Mouse (Mus musculus) myocyte (in vitro differentiated cells): ENCODE results near the gene Olfr806. TPM values are rescaled to one million over a fixed set of nuclear protein-coding genes. Genes with fewer than 3 reads are reported as not detected.

Experiments used
- H3K27me3 ChIP-seq: one replicate; pipeline ENCODE4 v1.6.1; 2011; ENCODE audit not compliant: control insufficient read depth, insufficient read depth, insufficient read length
- H3K36me3 ChIP-seq: one replicate; pipeline ENCODE4 v1.6.1; 2011; ENCODE audit not compliant: control insufficient read depth, insufficient read depth
- H3K4me2 ChIP-seq: one replicate; pipeline ENCODE4 v1.6.1; 2011; ENCODE audit warnings: low read depth, control low read depth
- H3K4me3 ChIP-seq: one replicate; pipeline ENCODE4 v1.5.1; 2011; ENCODE audit warnings: mild to moderate bottlenecking, control low read depth, moderate library complexity
- H3K79me2 ChIP-seq: one replicate; pipeline ENCODE4 v1.6.1; 2011; ENCODE audit not compliant: control insufficient read depth, insufficient read depth
- H3ac ChIP-seq: one replicate; pipeline ENCODE4 v1.6.1; 2011; ENCODE audit not compliant: control insufficient read depth, insufficient read length
- CEBPB ChIP-seq: IDR thresholded peaks from 2 replicates; pipeline ENCODE4 v1.6.1; 2011; ENCODE audit warnings: mild to moderate bottlenecking, moderate library complexity; ENCODE audit not compliant: poor library complexity, insufficient read depth, severe bottlenecking
- E2F4 ChIP-seq: IDR thresholded peaks from one replicate; pipeline ENCODE4 v1.6.1; 2011; ENCODE audit warnings: mild to moderate bottlenecking, control low read depth, moderate library complexity; ENCODE audit not compliant: insufficient read depth
- MAX ChIP-seq: IDR thresholded peaks from one replicate; pipeline ENCODE4 v1.6.1; 2011; ENCODE audit warnings: low read depth, mild to moderate bottlenecking, control low read depth
- MYOD1 ChIP-seq, 3 experiments: IDR thresholded peaks; one replicate each; pipeline ENCODE4 v1.6.1; 2011; ENCODE audit warnings: control low read depth in 2 of 3, low read depth in 2 of 3, mild to moderate bottlenecking in 2 of 3, moderate library complexity in 1 of 3; ENCODE audit not compliant: insufficient read length in 2 of 3, control insufficient read depth in 1 of 3
- MYOG ChIP-seq, 3 experiments: IDR thresholded peaks; one replicate each; pipeline ENCODE4 v1.6.1; 2011; ENCODE audit warnings: control low read depth in 2 of 3, low read depth in 2 of 3, mild to moderate bottlenecking in 2 of 3; ENCODE audit not compliant: insufficient read length in 2 of 3, control insufficient read depth in 1 of 3, insufficient read depth in 1 of 3
- POLR2A ChIP-seq: IDR thresholded peaks from one replicate; pipeline ENCODE4 v1.6.1; 2011; ENCODE audit warnings: low read depth, mild to moderate bottlenecking, control low read depth, moderate library complexity; ENCODE audit not compliant: insufficient read length
- POLR2AphosphoS2 ChIP-seq: IDR thresholded peaks from one replicate; pipeline ENCODE4 v1.6.1; 2011; ENCODE audit warnings: low read depth, control low read depth; ENCODE audit not compliant: insufficient read length
- REST ChIP-seq: IDR thresholded peaks from one replicate; pipeline ENCODE4 v1.6.1; 2011; ENCODE audit warnings: mild to moderate bottlenecking, control low read depth, moderate library complexity; ENCODE audit not compliant: insufficient read depth, insufficient read length
- SRF ChIP-seq: IDR thresholded peaks from one replicate; pipeline ENCODE4 v1.6.1; 2011; ENCODE audit warnings: low read depth; ENCODE audit not compliant: control insufficient read depth, insufficient read length
- TCF12 ChIP-seq: IDR thresholded peaks from one replicate; pipeline ENCODE4 v1.6.1; 2011; ENCODE audit warnings: mild to moderate bottlenecking, control low read depth; ENCODE audit not compliant: poor library complexity, insufficient read depth, severe bottlenecking
- TCF3 ChIP-seq: IDR thresholded peaks from one replicate; pipeline ENCODE4 v1.6.1; 2011; ENCODE audit warnings: low read depth, control low read depth; ENCODE audit not compliant: insufficient read length
- USF1 ChIP-seq: IDR thresholded peaks from one replicate; pipeline ENCODE4 v1.6.1; 2011; ENCODE audit warnings: low read depth, mild to moderate bottlenecking, control low read depth, moderate library complexity
- polyA plus RNA-seq: library from polyadenylated mRNA; unstranded; fragments of >200 nt; fragmentation: generic; extraction: Trizol; gene quantifications from one replicate; pipeline ENCODE4 v1.2.1, GENCODE M21; 2012; ENCODE audit warnings: missing spikeins

The Olfr806 gene
- polyA plus RNA-seq, 1 experiment, result not detected

- Histone ChIP-seq H3K79me2 (no peaks in the 10 kb centered on the region), H3K4me3 (no peak within 1 kb of the TSS), H3K36me3 (no peaks in the 10 kb centered on the region), H3K27me3 (no peaks in the 10 kb centered on the region), H3K4me2 (no peak within 1 kb of the TSS), H3ac (no peak within 1 kb of the TSS)
- no peak for TF ChIP-seq USF1
- TF ChIP-seq TCF3, result no peak
- TF ChIP-seq TCF12, result no peak
- no peak for TF ChIP-seq MYOG (IDR thresholded peaks at IDR 0.05; ENCODE audit: control insufficient read depth in 1 of 3, insufficient read depth in 1 of 3, insufficient read length in 2 of 3, low read depth in 2 of 3)
- no peak for TF ChIP-seq CEBPB
- TF ChIP-seq MAX, result no peak
- no peak for TF ChIP-seq POLR2AphosphoS2
- no peak for TF ChIP-seq MYOD1 (IDR thresholded peaks at IDR 0.05; ENCODE audit: control insufficient read depth in 1 of 3, insufficient read length in 2 of 3, low read depth in 2 of 3)
- TF ChIP-seq SRF, result no peak
- TF ChIP-seq POLR2A, result no peak
- TF ChIP-seq REST, result no peak
- TF ChIP-seq E2F4, result no peak
These were observed 12.4 kb downstream of the Olfr806 start, which contains the start of gene Olfr805 for GRCm38 (mm10) chr10:129729275-129729674. Olfr805 (minus strand) TSS chr10:129729375.

- TF ChIP-seq REST (no peak), TCF12 (no peak), USF1 (no peak), MYOD1 (IDR thresholded peaks at IDR 0.05; ENCODE audit: control insufficient read depth in 1 of 3, insufficient read length in 2 of 3, low read depth in 2 of 3) (no peak), E2F4 (no peak), MYOG (IDR thresholded peaks at IDR 0.05; ENCODE audit: control insufficient read depth in 1 of 3, insufficient read depth in 1 of 3, insufficient read length in 2 of 3, low read depth in 2 of 3) (no peak), POLR2A (no peak), TCF3 (no peak), SRF (no peak), CEBPB (no peak), POLR2AphosphoS2 (no peak), MAX (no peak)
- Histone ChIP-seq H3K4me2 (no peak within 1 kb of the TSS), H3ac (no peak within 1 kb of the TSS), H3K79me2 (no peaks in the 10 kb centered on the region), H3K27me3 (no peaks in the 10 kb centered on the region), H3K4me3 (no peak within 1 kb of the TSS), H3K36me3 (no peaks in the 10 kb centered on the region)
These were observed 38.8 kb downstream of the Olfr806 start, which contains the start of gene Olfr804 for GRCm38 (mm10) chr10:129702910-129703309. Olfr804 (plus strand) TSS chr10:129703210.

GRCm38 (mm10) chr10:129694186-129694585 lies 47.5 kb downstream of the Olfr806 start, which contains the start of gene Olfr803:
Olfr803 (minus strand) TSS chr10:129694286.
- no peak within 1 kb of the TSS for H3ac ChIP-seq
- H3K79me2 ChIP-seq, result no peaks in the 10 kb centered on the region
- no peaks in the 10 kb centered on the region for H3K36me3 ChIP-seq
- H3K4me3 ChIP-seq, result no peak within 1 kb of the TSS
- no peak for TF ChIP-seq SRF
- no peaks in the 10 kb centered on the region for H3K27me3 ChIP-seq
- H3K4me2 ChIP-seq, result no peak within 1 kb of the TSS

GRCm38 (mm10) chr10:129688069-129688468 lies 53.7 kb downstream of the Olfr806 start, which contains the start of gene Olfr802:
Olfr802 (minus strand) TSS chr10:129688169.
- no peak for TF ChIP-seq SRF
- TF ChIP-seq MAX, result no peak
- TF ChIP-seq TCF3, result no peak
- TF ChIP-seq CEBPB, result no peak
- no peak for TF ChIP-seq MYOG (IDR thresholded peaks at IDR 0.05; ENCODE audit: control insufficient read depth in 1 of 3, insufficient read depth in 1 of 3, insufficient read length in 2 of 3, low read depth in 2 of 3)
- no peak for TF ChIP-seq USF1
- TF ChIP-seq POLR2A, result no peak
- TF ChIP-seq MYOD1 (IDR thresholded peaks at IDR 0.05; ENCODE audit: control insufficient read depth in 1 of 3, insufficient read length in 2 of 3, low read depth in 2 of 3), result no peak
- no peak for TF ChIP-seq POLR2AphosphoS2
- TF ChIP-seq E2F4, result no peak
- no peak for TF ChIP-seq REST
- TF ChIP-seq TCF12, result no peak

More at GRCm38 (mm10) chr10:129688069-129688468, 53.7 kb downstream of the Olfr806 start, which contains the start of gene Olfr802:
- Histone ChIP-seq H3ac (no peak within 1 kb of the TSS), H3K27me3 (no peaks in the 10 kb centered on the region), H3K79me2 (no peaks in the 10 kb centered on the region), H3K36me3 (no peaks in the 10 kb centered on the region), H3K4me3 (no peak within 1 kb of the TSS), H3K4me2 (no peak within 1 kb of the TSS)

Other genes with a start within 250 kb of the Olfr806 start
- not detected for gene Olfr790, start 243.4 kb downstream of the Olfr806 start, polyA plus RNA-seq
- gene Olfr791, start 220.1 kb downstream of the Olfr806 start, polyA plus RNA-seq, result not detected
- gene Olfr792, start 202.8 kb downstream of the Olfr806 start, polyA plus RNA-seq, result not detected
- gene Olfr794, start 174.3 kb downstream of the Olfr806 start, polyA plus RNA-seq, result not detected
- not detected for gene Olfr796, start 129.4 kb downstream of the Olfr806 start, polyA plus RNA-seq
- not detected for gene Olfr798, start 114.0 kb downstream of the Olfr806 start, polyA plus RNA-seq
- gene Olfr799, start 104.4 kb downstream of the Olfr806 start, polyA plus RNA-seq, result not detected
- gene Olfr800, start 84.2 kb downstream of the Olfr806 start, polyA plus RNA-seq, result not detected
- not detected for gene Olfr801, start 68.1 kb downstream of the Olfr806 start, polyA plus RNA-seq
- not detected for gene Olfr802, start 53.8 kb downstream of the Olfr806 start, polyA plus RNA-seq
- not detected for gene Olfr803, start 47.6 kb downstream of the Olfr806 start, polyA plus RNA-seq
- not detected for gene Olfr804, start 38.7 kb downstream of the Olfr806 start, polyA plus RNA-seq
- 0.08 TPM for gene Olfr805, start 12.5 kb downstream of the Olfr806 start, polyA plus RNA-seq
- gene Olfr807, start 15.9 kb upstream of the Olfr806 start, polyA plus RNA-seq, result not detected
- gene Olfr808, start 23.6 kb upstream of the Olfr806 start, polyA plus RNA-seq, result not detected
- not detected for gene Olfr809, start 32.7 kb upstream of the Olfr806 start, polyA plus RNA-seq
- gene Olfr810, start 53.0 kb upstream of the Olfr806 start, polyA plus RNA-seq, result 0.04 TPM
- gene Olfr811, start 62.5 kb upstream of the Olfr806 start, polyA plus RNA-seq, result not detected
- gene Olfr812, start 104.2 kb upstream of the Olfr806 start, polyA plus RNA-seq, result not detected
- gene Olfr813, start 113.4 kb upstream of the Olfr806 start, polyA plus RNA-seq, result not detected
- not detected for gene Olfr814, start 137.9 kb upstream of the Olfr806 start, polyA plus RNA-seq
- not detected for gene Olfr815, start 163.9 kb upstream of the Olfr806 start, polyA plus RNA-seq
- not detected for gene Olfr816, start 173.7 kb upstream of the Olfr806 start, polyA plus RNA-seq
- not detected for gene Olfr818, start 207.2 kb upstream of the Olfr806 start, polyA plus RNA-seq
- not detected for gene Olfr819, start 225.3 kb upstream of the Olfr806 start, polyA plus RNA-seq
- gene Olfr247, start 234.2 kb upstream of the Olfr806 start, polyA plus RNA-seq, result not detected
- not detected for gene Gm10310, start 243.1 kb upstream of the Olfr806 start, polyA plus RNA-seq